Mouse (Mus musculus) layer of hippocampus, postnatal 36 days (tissue): ENCODE results near the gene Nup50. TPM values are rescaled to one million over a fixed set of nuclear protein-coding genes. Genes with fewer than 3 reads are reported as not detected.
A peak's percentile ranks its signal among the peaks of the same experiment; 100 is the strongest.
"Not testable (repeated sequence)": the region's sequence is repeated elsewhere in the genome, so short reads cannot be mapped to it uniquely, and the experiment has no call there.

Experiments
- DNase-seq, 2 experiments: peaks; one replicate each; pipeline ENCODE4 v3.0.0; 2022
- total RNA-seq, 2 experiments: library from RNA; stranded (reverse); gene quantifications; 2 replicates each; pipeline ENCODE4 v1.2.3; 2021

The Nup50 gene
- total RNA-seq = 10 to 100 TPM; 33.5 to 36.5 TPM

- peak; percentile 100 for DNase-seq
Measured at GRCm38 (mm10) chr15:84922884-84923507, at the start of gene Nup50. Gene Nup50, plus strand, starts transcription at chr15:84923411.

DNA sequence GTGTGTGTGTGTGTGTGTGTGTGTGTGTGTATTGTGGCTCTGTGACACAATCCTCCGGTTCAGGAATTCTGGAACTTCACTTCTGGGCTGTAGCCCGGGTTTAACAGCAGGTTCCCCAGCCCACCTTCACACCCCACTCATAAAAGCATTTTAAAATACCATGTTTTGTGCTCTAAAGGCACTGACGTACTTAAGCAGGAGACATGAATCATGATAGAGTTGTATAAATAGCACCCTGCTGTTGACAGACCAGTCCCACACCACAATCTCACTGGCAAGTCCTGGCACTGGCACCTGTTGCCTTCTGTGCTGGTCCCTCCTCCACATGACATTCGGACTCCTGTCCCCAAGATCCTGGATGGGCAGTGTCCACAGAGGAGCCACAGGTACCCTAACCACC lies 49.3 kb upstream of the Nup50 start:
- peak in 1 of 2 experiments; percentile 14 for DNase-seq

DNA sequence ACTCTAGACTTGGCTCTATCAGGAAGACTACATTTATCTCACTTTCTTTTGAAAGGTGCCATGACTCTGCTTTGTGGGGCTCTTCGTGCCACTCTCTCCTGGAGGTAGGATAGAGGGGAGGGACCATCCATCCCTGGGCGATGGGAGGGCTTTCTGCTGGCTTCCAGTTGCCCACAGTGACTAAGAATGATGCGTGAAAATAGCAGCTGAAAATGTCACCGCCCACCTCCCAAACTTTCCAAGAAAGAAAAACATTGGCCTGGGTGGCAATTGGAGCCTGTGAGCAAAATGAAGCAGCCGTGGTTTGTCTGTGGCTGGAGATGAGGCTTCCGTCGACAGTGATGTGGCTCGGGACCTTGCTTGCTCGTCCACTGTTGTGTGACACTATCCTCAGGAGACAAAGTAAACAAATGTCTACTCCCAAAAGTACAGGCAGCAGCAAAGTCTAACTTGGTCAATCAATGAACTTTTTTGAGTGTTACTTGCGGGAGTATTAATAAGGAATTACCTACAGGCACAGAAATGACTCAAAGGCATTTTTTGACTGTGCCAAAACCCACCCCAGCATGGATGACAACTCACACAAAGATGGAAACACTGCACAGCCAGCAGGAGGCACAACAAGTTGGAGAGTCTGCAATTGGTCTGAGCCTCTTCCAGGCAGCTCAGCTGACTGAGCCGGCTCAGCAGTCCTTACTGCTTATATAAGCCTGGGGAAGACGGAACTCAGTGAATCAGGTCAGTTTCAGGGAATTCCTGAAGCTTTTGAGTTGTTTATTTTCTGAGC lies 46.0 kb upstream of the Nup50 start:
- no peak for DNase-seq

DNA sequence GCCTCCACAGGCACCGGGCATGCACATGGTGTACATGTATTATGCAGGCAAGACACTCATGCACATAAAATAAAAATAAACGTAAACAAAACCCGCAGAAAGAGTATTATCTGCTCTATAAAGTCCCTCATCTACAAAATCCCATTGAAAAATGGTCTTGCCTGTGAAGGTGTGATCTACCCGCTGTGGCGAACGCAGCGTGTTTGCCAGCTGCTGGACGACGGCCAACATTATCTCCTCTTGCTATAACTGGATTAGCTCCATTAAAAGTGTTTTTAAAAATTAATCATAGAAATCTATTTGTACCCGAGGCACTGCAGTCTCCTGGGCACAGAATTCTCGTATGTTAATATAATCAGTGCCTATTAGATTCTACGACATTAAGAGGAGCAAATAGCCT lies 35.1 kb upstream of the Nup50 start:
- peak; percentile 27 to 31 for DNase-seq

- no peak for DNase-seq
Measured at GRCm38 (mm10) chr15:84891246-84891645, 32.0 kb upstream of the Nup50 start.

- DNase-seq = peak; percentile 43 to 60
Measured at GRCm38 (mm10) chr15:84891658-84892057, 31.6 kb upstream of the Nup50 start.

DNA sequence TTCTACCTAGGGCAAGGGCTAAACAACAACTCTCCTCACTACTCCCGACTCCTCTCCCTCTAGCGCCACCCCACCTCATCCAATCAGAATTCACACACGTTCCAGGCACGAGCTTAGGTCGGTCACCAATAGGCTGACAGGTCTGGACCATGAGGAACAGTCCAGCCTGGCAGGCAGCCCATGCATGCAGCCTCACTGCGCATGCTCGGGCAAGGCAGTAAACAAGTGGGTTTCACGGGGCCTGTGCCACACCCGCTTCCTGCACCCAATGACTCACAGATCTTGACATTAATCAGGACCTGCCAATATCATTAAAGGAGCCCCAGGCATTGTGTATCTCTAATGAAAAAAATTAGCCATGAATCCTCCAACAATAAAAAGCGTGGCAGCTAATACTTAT lies 27.0 kb upstream of the Nup50 start:
- not testable (repeated sequence) for DNase-seq

GRCm38 (mm10) chr15:84896664-84897063 lies 26.5 kb upstream of the Nup50 start:
- DNase-seq = no peak

DNA sequence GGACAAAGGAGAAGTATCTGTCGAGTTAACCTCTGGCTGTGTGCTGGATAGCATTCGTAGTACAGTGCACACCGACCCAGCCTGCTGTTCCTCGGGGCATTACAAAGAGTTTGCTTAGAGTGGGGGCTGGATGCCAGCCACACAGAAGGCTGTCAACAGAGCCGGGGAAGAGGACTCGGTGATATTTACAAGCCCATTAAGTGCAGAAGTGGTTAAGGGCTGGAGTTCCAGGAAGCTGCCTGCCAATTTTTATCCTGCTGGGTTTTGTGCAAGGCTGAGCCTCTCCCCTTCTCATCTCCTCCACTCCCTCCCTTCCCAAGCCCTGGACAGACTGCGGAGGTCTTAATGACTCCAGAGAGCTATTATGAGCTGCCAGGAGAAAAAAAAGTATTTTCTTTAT lies 25.1 kb upstream of the Nup50 start:
- no peak for DNase-seq

DNA sequence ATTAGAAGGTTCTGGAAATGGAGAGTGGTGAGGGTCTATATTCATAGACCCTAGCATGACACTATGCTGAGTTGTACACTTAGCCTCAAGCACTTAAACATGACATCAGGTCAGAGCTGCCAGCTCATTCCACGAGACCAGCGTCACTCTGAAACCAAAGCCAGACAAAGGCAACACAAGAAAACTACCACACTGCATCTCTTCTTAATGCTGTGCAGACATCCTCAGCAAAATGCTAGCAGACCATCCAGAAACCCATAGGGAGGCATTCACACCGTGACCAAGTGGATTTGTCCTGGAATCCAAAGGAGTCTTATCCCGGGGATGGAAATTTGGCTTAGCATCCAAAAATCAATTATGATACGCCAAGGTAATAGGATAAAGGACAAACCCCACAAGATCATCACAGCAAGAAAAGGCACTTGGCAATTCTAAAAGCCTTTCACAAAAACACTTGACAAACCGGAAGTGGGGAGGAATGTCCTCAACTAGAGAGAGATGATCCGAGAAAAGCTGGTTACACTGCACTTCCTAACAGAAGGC lies 19.3 kb upstream of the Nup50 start:
- DNase-seq = no peak

- DNase-seq = peak in 1 of 2 experiments; percentile 20
Measured at GRCm38 (mm10) chr15:84913201-84913600, 10.0 kb upstream of the Nup50 start.

- no peak for DNase-seq
Measured at GRCm38 (mm10) chr15:84919938-84920337, 3.3 kb upstream of the Nup50 start, which contains the start of gene Gm29666. Gene Gm29666, minus strand, starts transcription at chr15:84920038.

DNA sequence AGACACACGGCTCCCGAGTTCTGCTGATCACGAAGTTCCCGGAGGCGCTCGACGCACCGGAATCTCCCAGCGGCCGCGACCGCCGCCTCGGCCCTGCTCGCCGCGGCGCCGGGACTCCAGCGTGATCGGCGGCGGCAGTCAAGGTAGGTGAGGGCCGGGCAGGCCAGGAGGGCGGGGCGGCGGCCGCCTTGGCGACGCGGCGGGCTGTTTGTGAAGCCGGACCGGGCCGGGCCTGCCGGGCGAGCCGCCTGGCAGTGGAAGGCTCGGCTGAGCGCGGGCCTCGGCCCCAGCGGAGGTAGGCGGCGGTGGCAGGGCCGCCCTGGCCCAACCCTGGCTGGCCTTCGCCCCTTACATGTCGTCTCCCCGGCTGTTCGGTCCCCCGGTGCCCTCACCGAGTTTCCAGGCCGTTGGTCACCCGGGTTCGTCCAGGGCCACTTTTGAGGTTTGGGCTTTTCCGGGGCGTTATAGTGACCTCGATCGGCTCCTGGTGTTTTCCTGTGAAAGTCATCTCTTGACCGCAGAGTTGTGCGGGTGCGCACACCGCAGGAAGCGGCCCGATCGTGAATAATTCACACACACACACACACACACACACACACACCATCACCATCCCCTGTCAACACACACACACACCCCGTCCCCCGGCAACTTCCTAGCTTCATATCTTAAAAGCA lies 434 bp downstream of the Nup50 start:
- DNase-seq = no peak

GRCm38 (mm10) chr15:84924781-84925315 lies 1.6 kb downstream of the Nup50 start:
- DNase-seq = no peak

DNA sequence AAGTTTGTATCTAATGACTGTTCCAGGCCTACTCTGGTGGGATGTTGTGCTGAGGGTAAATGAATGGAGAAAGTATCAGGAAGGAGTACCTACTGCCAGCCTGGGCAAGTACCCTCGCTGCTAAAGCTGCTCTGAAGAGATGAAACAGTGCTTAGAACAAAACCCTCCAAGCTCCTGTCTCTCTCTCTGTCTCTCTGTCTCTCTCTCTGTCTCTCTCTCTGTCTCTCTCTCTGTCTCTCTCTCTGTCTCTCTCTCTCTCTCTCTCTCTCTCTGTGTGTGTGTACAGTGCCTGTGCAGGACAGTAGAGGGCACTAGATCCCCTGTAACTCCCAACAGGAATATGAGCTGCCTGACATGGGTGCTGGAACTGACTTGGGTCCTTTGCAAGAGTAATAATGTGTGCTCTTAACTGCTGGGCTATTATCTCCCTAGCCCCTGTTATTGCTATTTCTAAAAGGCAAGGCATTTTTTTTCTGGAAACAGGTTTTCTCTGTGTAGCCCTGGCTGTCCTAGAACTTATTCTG lies 2.3 kb downstream of the Nup50 start:
- DNase-seq = no peak

GRCm38 (mm10) chr15:84932351-84932750 lies 9.1 kb downstream of the Nup50 start:
- DNase-seq = no peak

DNA sequence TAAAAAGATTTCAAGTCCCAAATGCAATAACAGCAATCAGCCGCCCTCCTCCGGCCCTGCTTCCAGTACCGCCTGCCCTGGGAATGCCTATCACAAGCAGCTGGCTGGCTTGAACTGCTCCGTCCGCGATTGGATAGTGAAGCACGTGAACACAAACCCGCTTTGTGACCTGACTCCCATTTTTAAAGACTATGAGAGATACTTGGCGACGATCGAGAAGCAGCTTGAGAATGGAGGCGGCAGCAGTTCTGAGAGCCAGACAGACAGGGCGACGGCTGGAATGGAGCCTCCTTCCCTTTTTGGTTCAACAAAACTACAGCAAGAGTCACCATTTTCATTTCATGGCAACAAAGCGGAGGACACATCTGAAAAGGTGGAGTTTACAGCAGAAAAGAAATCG lies 11.7 kb downstream of the Nup50 start:
- DNase-seq = peak in 1 of 2 experiments; percentile 42

- no peak for DNase-seq
Measured at GRCm38 (mm10) chr15:84940102-84940501, 16.9 kb downstream of the Nup50 start.

DNA sequence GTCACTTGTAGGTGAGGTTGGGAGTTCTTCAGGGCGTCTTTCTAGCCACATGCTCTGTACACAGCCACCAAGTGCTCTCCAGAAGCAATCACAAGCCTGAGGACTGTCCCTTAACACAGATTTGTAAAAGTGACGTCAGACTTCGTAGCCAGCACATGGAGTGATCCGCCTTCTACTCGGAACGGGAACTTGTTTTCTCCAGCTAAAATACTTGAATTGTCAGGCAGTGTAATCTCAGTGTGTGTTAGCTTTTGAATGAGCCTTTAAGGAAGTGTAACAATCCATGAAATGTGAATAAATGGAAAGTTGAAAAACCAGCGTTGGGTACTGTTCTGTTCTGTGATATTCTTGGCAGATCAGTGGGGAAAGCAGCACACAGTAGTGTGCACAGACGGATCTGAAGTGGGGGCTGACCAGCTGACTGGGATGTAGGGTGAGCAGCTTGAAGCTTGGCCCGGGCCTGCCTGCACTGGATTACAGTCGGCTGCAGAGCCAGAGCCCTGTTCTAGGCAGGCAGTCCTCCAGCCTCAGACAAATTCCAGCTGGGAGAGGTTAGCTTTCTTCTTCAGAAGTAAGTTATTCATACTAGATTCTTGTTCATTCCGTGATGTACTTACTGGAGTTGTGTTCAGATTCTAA lies 19.6 kb downstream of the Nup50 start:
- DNase-seq = peak; percentile 70 to 73

GRCm38 (mm10) chr15:84944319-84944718 lies 21.1 kb downstream of the Nup50 start:
- DNase-seq = no peak

- no peak for DNase-seq
Measured at GRCm38 (mm10) chr15:84948990-84949389, 25.8 kb downstream of the Nup50 start.

- DNase-seq = no peak
Measured at GRCm38 (mm10) chr15:84950053-84950452, 26.8 kb downstream of the Nup50 start.
